Mouse (Mus musculus) embryonic facial prominence, embryonic 12.5 days (tissue): ENCODE data around the gene Gja5. TPM values are rescaled to one million over a fixed set of nuclear protein-coding genes. Genes with fewer than 3 reads are reported as not detected.

Source experiments
- ATAC-seq: fragments of 200-750 bp; cut with Nextera tagmentation; 2 replicates; pipeline ENCODE4 v1.8.0; 2017; ENCODE audit not compliant: insufficient number of reproducible peaks, insufficient read depth, low FRiP score, low TSS enrichment
- H3K27ac ChIP-seq: fragments of 300-500 bp; sonication (generic); 2 replicates; pipeline ENCODE4 v1.5.1; 2016; ENCODE audit warnings: mild to moderate bottlenecking
- H3K27me3 ChIP-seq: fragments of 300-500 bp; sonication (generic); 2 replicates; pipeline ENCODE4 v1.6.1; 2016; ENCODE audit warnings: mild to moderate bottlenecking, moderate library complexity
- H3K36me3 ChIP-seq: fragments of 300-500 bp; sonication (generic); 2 replicates; pipeline ENCODE4 v1.6.1; 2016; ENCODE audit warnings: mild to moderate bottlenecking
- H3K4me1 ChIP-seq: fragments of 300-500 bp; sonication (generic); 2 replicates; pipeline ENCODE4 v1.6.1; 2016
- H3K4me2 ChIP-seq: fragments of 300-500 bp; sonication (generic); replicated peaks from 2 replicates; pipeline ENCODE4 v1.6.1; 2016; ENCODE audit warnings: mild to moderate bottlenecking, moderate library complexity
- H3K4me3 ChIP-seq: fragments of 300-500 bp; sonication (generic); 2 replicates; pipeline ENCODE4 v1.5.1; 2016; ENCODE audit warnings: mild to moderate bottlenecking
- H3K9ac ChIP-seq: fragments of 300-500 bp; sonication (generic); 2 replicates; pipeline ENCODE4 v1.6.1; 2016; ENCODE audit warnings: mild to moderate bottlenecking, moderate library complexity
- H3K9me3 ChIP-seq: fragments of 300-500 bp; sonication (generic); 2 replicates; pipeline ENCODE4 v1.6.1; 2016; ENCODE audit warnings: mild to moderate bottlenecking, moderate library complexity
- WGBS: fragments of 180-500 bp; shearing (Covaris S2); methylation state at CpG from one replicate; pipeline ENCODE4 v1.1.7; 2016; 5-methylcytosine and 5-hydroxymethylcytosine counted together
- polyA plus RNA-seq: library from polyadenylated mRNA; unstranded; fragments of >200 nt; fragmentation: Nextera tagmentation; extraction: Ambion mirVana; gene quantifications from 2 replicates; pipeline ENCODE4 v1.2.1, GENCODE M21; 2016

Gja5 gene
- polyA plus RNA-seq, 1 experiment from 2014 or later = 14.3 TPM

GRCm38 (mm10) chr3:96981833-96982232 lies 77.3 kb downstream of the Gja5 start:
- Histone ChIP-seq H3K9ac (no peak overlapping the region), H3K4me1 (no peaks in the 10 kb centered on the region), H3K27me3 (no peaks in the 10 kb centered on the region), H3K36me3 (no peaks in the 10 kb centered on the region), H3K9me3 (no peaks in the 10 kb centered on the region), H3K27ac (no peak overlapping the region), H3K4me2 (no peak overlapping the region), H3K4me3 (no peak overlapping the region)
- WGBS = 71% methylated on average over 3 of the region's 3 CpGs
- ATAC-seq = no peak

- no peak for ATAC-seq
- WGBS = 89% methylated on average over 2 of the region's 2 CpGs
- Histone ChIP-seq H3K4me2 (no peak overlapping the region), H3K4me3 (no peak overlapping the region), H3K9ac (no peak overlapping the region), H3K36me3 (no peaks in the 10 kb centered on the region), H3K27me3 (no peaks in the 10 kb centered on the region), H3K9me3 (no peaks in the 10 kb centered on the region), H3K27ac (no peak overlapping the region), H3K4me1 (no peaks in the 10 kb centered on the region)
Measured at GRCm38 (mm10) chr3:96982666-96983065, 78.2 kb downstream of the Gja5 start.

GRCm38 (mm10) chr3:96992526-96992925 lies 88.0 kb downstream of the Gja5 start:
- no peak overlapping the region for H3K4me2 ChIP-seq
- no peaks in the 10 kb centered on the region for H3K27me3 ChIP-seq
- no peak overlapping the region for H3K27ac ChIP-seq
- 31% methylated on average over 3 of the region's 3 CpGs for WGBS
- no peak overlapping the region for H3K4me3 ChIP-seq
- no peaks in the 10 kb centered on the region for H3K9me3 ChIP-seq
- H3K9ac ChIP-seq = no peak overlapping the region
- H3K4me1 ChIP-seq = no peaks in the 10 kb centered on the region
- no peak for ATAC-seq
- H3K36me3 ChIP-seq = no peaks in the 10 kb centered on the region

- Histone ChIP-seq H3K27me3 (no peaks in the 10 kb centered on the region), H3K4me2 (no peak overlapping the region), H3K9me3 (no peaks in the 10 kb centered on the region), H3K27ac (no peak overlapping the region), H3K4me1 (no peaks in the 10 kb centered on the region), H3K9ac (no peak overlapping the region), H3K4me3 (no peak overlapping the region), H3K36me3 (no peaks in the 10 kb centered on the region)
- ATAC-seq = no peak
- WGBS = 31% methylated on average over 6 of the region's 6 CpGs
Measured at GRCm38 (mm10) chr3:96997770-96998169, 93.3 kb downstream of the Gja5 start.

- Histone ChIP-seq H3K4me1 (no peaks in the 10 kb centered on the region), H3K9ac (no peak overlapping the region), H3K27me3 (no peaks in the 10 kb centered on the region), H3K4me2 (no peak overlapping the region), H3K36me3 (no peaks in the 10 kb centered on the region), H3K27ac (no peak overlapping the region), H3K9me3 (no peaks in the 10 kb centered on the region), H3K4me3 (no peak overlapping the region)
- WGBS = 92% methylated on average over 10 of the region's 10 CpGs
- ATAC-seq = no peak
Measured at GRCm38 (mm10) chr3:97003111-97003510, 98.6 kb downstream of the Gja5 start.

- H3K4me3 ChIP-seq = no peak overlapping the region
- H3K4me2 ChIP-seq = no peak overlapping the region
- H3K36me3 ChIP-seq = no peaks in the 10 kb centered on the region
- H3K4me1 ChIP-seq = no peaks in the 10 kb centered on the region
- H3K9ac ChIP-seq = no peak overlapping the region
- no peak for ATAC-seq
- H3K9me3 ChIP-seq = no peaks in the 10 kb centered on the region
- WGBS = 76% methylated on average over 4 of the region's 4 CpGs
- no peak overlapping the region for H3K27ac ChIP-seq
- no peaks in the 10 kb centered on the region for H3K27me3 ChIP-seq
Measured at GRCm38 (mm10) chr3:97004509-97004908, 100.0 kb downstream of the Gja5 start.

GRCm38 (mm10) chr3:97007010-97007448 lies 102.5 kb downstream of the Gja5 start:
- H3K27me3 ChIP-seq = no peaks in the 10 kb centered on the region
- H3K27ac ChIP-seq = no peak overlapping the region
- H3K36me3 ChIP-seq = no peaks in the 10 kb centered on the region
- H3K4me3 ChIP-seq = no peak overlapping the region
- no peak overlapping the region for H3K9ac ChIP-seq
- H3K4me1 ChIP-seq = no peaks in the 10 kb centered on the region
- ATAC-seq = no peak
- no peak overlapping the region for H3K4me2 ChIP-seq
- 45% methylated on average over 3 of the region's 3 CpGs for WGBS
- H3K9me3 ChIP-seq = no peaks in the 10 kb centered on the region

- WGBS = 64% methylated on average over 5 of the region's 5 CpGs
- Histone ChIP-seq H3K4me1 (no peaks in the 10 kb centered on the region), H3K36me3 (no peaks in the 10 kb centered on the region), H3K4me2 (no peak overlapping the region), H3K27me3 (no peaks in the 10 kb centered on the region), H3K9me3 (no peaks in the 10 kb centered on the region), H3K4me3 (no peak overlapping the region), H3K9ac (no peak overlapping the region), H3K27ac (no peak overlapping the region)
- no peak for ATAC-seq
Measured at GRCm38 (mm10) chr3:97025226-97025625, 120.7 kb downstream of the Gja5 start.

GRCm38 (mm10) chr3:97032053-97032496 lies 127.6 kb downstream of the Gja5 start:
- no peaks in the 10 kb centered on the region for H3K36me3 ChIP-seq
- H3K4me1 ChIP-seq = peaks cover 8% of the 10 kb centered on the region; the same call in 1 of the 2 replicates
- H3K4me3 ChIP-seq = peak overlapping the region; percentile 41
- no peaks in the 10 kb centered on the region for H3K9me3 ChIP-seq
- 0 out of 2 replicates have a peak, but pooled peaks have one; percentile 35 for ATAC-seq
- WGBS = under 1% methylated on average over 10 of the region's 10 CpGs
- no peaks in the 10 kb centered on the region for H3K27me3 ChIP-seq
- no peak overlapping the region for H3K9ac ChIP-seq
- no peak overlapping the region for H3K27ac ChIP-seq
- H3K4me2 ChIP-seq = peak overlapping the region; percentile 61

- Histone ChIP-seq H3K9me3 (no peaks in the 10 kb centered on the region), H3K9ac (no peak overlapping the region), H3K27ac (no peak overlapping the region), H3K27me3 (no peaks in the 10 kb centered on the region), H3K36me3 (no peaks in the 10 kb centered on the region), H3K4me1 (peaks cover 8% of the 10 kb centered on the region; the same call in 1 of the 2 replicates), H3K4me2 (no peak overlapping the region), H3K4me3 (no peak overlapping the region)
- no peak for ATAC-seq
- WGBS = 79% methylated on average over 3 of the region's 3 CpGs
Measured at GRCm38 (mm10) chr3:97035558-97035957, 131.1 kb downstream of the Gja5 start.

GRCm38 (mm10) chr3:97037119-97037518 lies 132.6 kb downstream of the Gja5 start:
- Histone ChIP-seq H3K4me2 (no peak overlapping the region), H3K4me3 (no peak overlapping the region), H3K27ac (no peak overlapping the region), H3K4me1 (peaks cover 3% of the 10 kb centered on the region; the same call in 1 of the 2 replicates), H3K27me3 (no peaks in the 10 kb centered on the region), H3K9me3 (no peaks in the 10 kb centered on the region), H3K36me3 (no peaks in the 10 kb centered on the region), H3K9ac (no peak overlapping the region)
- no peak for ATAC-seq
- 61% methylated on average over 6 of the region's 6 CpGs for WGBS

GRCm38 (mm10) chr3:97039721-97040120 lies 135.2 kb downstream of the Gja5 start:
- Histone ChIP-seq H3K36me3 (no peaks in the 10 kb centered on the region), H3K4me2 (no peak overlapping the region), H3K4me1 (0 out of 2 replicates have a peak, but pooled peaks cover 4% of the 10 kb centered on the region), H3K4me3 (no peak overlapping the region), H3K9me3 (no peaks in the 10 kb centered on the region), H3K27ac (no peak overlapping the region), H3K27me3 (no peaks in the 10 kb centered on the region), H3K9ac (no peak overlapping the region)
- no peak for ATAC-seq
- 89% methylated on average over 6 of the region's 6 CpGs for WGBS

- WGBS = 46% methylated on average over 5 of the region's 5 CpGs
- Histone ChIP-seq H3K9me3 (no peaks in the 10 kb centered on the region; the same call in 1 of the 2 replicates), H3K4me2 (no peak overlapping the region), H3K9ac (no peak overlapping the region), H3K27me3 (no peaks in the 10 kb centered on the region), H3K4me1 (0 out of 2 replicates have a peak, but pooled peaks cover 4% of the 10 kb centered on the region), H3K4me3 (no peak overlapping the region), H3K36me3 (no peaks in the 10 kb centered on the region), H3K27ac (no peak overlapping the region)
- ATAC-seq = no peak
Measured at GRCm38 (mm10) chr3:97044188-97044587, 139.7 kb downstream of the Gja5 start.
